Mouse (Mus musculus): ENCODE data around the gene Aplnr. TPM values are rescaled to one million over a fixed set of nuclear protein-coding genes. Genes with fewer than 3 reads are reported as not detected.

The Aplnr gene
- polyA plus RNA-seq, 1 experiment from 2014 or later, result 33.8 TPM

GRCm38 (mm10) chr2:85139393-85139792 lies 3.4 kb downstream of the Aplnr start:
- WGBS, result 70% methylated on average over 4 of the region's 4 CpGs
- ATAC-seq (ENCODE audit: low FRiP score, low read depth), result no peak
- Histone ChIP-seq H3K27me3 (peaks cover 5% of the 10 kb centered on the region; the same call in 1 of the 2 replicates), H3K4me1 (no peaks in the 10 kb centered on the region), H3K4me3 (no peak overlapping the region), H3K9me3 (no peaks in the 10 kb centered on the region), H3K4me2 (replicated peaks) (no peak overlapping the region), H3K27ac (replicated peaks) (no peak overlapping the region), H3K9ac (replicated peaks) (no peak overlapping the region), H3K36me3 (no peaks in the 10 kb centered on the region)

- 79% methylated on average over 7 of the region's 7 CpGs for WGBS
- H3K4me3 ChIP-seq, result no peak overlapping the region
- H3K9me3 ChIP-seq, result no peaks in the 10 kb centered on the region
- H3K9ac ChIP-seq (replicated peaks), result no peak overlapping the region
- H3K4me1 ChIP-seq, result no peaks in the 10 kb centered on the region
- ATAC-seq (ENCODE audit: low FRiP score, low read depth), result no peak
- H3K36me3 ChIP-seq, result no peaks in the 10 kb centered on the region
- peaks cover 5% of the 10 kb centered on the region; the same call in 1 of the 2 replicates for H3K27me3 ChIP-seq
- H3K4me2 ChIP-seq (replicated peaks), result no peak overlapping the region
- no peak overlapping the region for H3K27ac ChIP-seq (replicated peaks)
These were observed 3.8 kb downstream of the Aplnr start for GRCm38 (mm10) chr2:85139846-85140245.

GRCm38 (mm10) chr2:85140833-85141232 lies 4.8 kb downstream of the Aplnr start:
- no peaks in the 10 kb centered on the region for H3K36me3 ChIP-seq
- H3K4me3 ChIP-seq, result no peak overlapping the region
- H3K27ac ChIP-seq (replicated peaks), result no peak overlapping the region
- H3K9ac ChIP-seq (replicated peaks), result no peak overlapping the region
- no peak overlapping the region for H3K4me2 ChIP-seq (replicated peaks)
- no peaks in the 10 kb centered on the region for H3K9me3 ChIP-seq
- no peaks in the 10 kb centered on the region for H3K4me1 ChIP-seq
- H3K27me3 ChIP-seq, result peaks cover 5% of the 10 kb centered on the region; the same call in 1 of the 2 replicates
- no peak for ATAC-seq (ENCODE audit: low FRiP score, low read depth)

- Histone ChIP-seq H3K36me3 (no peaks in the 10 kb centered on the region), H3K4me2 (replicated peaks) (no peak overlapping the region), H3K27ac (replicated peaks) (no peak overlapping the region), H3K4me3 (no peak overlapping the region), H3K9me3 (no peaks in the 10 kb centered on the region), H3K27me3 (no peaks in the 10 kb centered on the region), H3K9ac (replicated peaks) (no peak overlapping the region), H3K4me1 (no peaks in the 10 kb centered on the region)
- ATAC-seq (ENCODE audit: low FRiP score, low read depth), result no peak
- WGBS, result 92% methylated on average over 2 of the region's 2 CpGs
These were observed 8.9 kb downstream of the Aplnr start for GRCm38 (mm10) chr2:85144908-85145307.

GRCm38 (mm10) chr2:85145346-85145745 lies 9.3 kb downstream of the Aplnr start:
- H3K4me3 ChIP-seq, result no peak overlapping the region
- no peak overlapping the region for H3K4me2 ChIP-seq (replicated peaks)
- no peak overlapping the region for H3K27ac ChIP-seq (replicated peaks)
- no peak overlapping the region for H3K9ac ChIP-seq (replicated peaks)
- H3K4me1 ChIP-seq, result no peaks in the 10 kb centered on the region
- no peaks in the 10 kb centered on the region for H3K27me3 ChIP-seq
- 81% methylated on average over 3 of the region's 3 CpGs for WGBS
- no peaks in the 10 kb centered on the region for H3K36me3 ChIP-seq
- no peaks in the 10 kb centered on the region for H3K9me3 ChIP-seq
- ATAC-seq (ENCODE audit: low FRiP score, low read depth), result no peak

- Histone ChIP-seq H3K4me2 (replicated peaks) (no peak overlapping the region), H3K27me3 (no peaks in the 10 kb centered on the region), H3K9ac (replicated peaks) (no peak overlapping the region), H3K9me3 (no peaks in the 10 kb centered on the region), H3K4me1 (no peaks in the 10 kb centered on the region), H3K36me3 (no peaks in the 10 kb centered on the region), H3K27ac (replicated peaks) (no peak overlapping the region), H3K4me3 (no peak overlapping the region)
- 89% methylated on average over 2 of the region's 2 CpGs for WGBS
- no peak for ATAC-seq (ENCODE audit: low FRiP score, low read depth)
These were observed 11.5 kb downstream of the Aplnr start for GRCm38 (mm10) chr2:85147481-85147880.

- Histone ChIP-seq H3K9ac (replicated peaks) (no peak overlapping the region), H3K27ac (replicated peaks) (no peak overlapping the region), H3K36me3 (no peaks in the 10 kb centered on the region), H3K9me3 (no peaks in the 10 kb centered on the region), H3K4me3 (no peak overlapping the region), H3K4me1 (no peaks in the 10 kb centered on the region), H3K27me3 (no peaks in the 10 kb centered on the region), H3K4me2 (replicated peaks) (no peak overlapping the region)
- ATAC-seq (ENCODE audit: low FRiP score, low read depth), result no peak
- 96% methylated on average over 1 of the region's 1 CpGs for WGBS
These were observed 14.3 kb downstream of the Aplnr start for GRCm38 (mm10) chr2:85150373-85150772.

- 94% methylated on average over 2 of the region's 2 CpGs for WGBS
- Histone ChIP-seq H3K4me3 (no peak overlapping the region), H3K36me3 (no peaks in the 10 kb centered on the region), H3K9me3 (no peaks in the 10 kb centered on the region), H3K4me2 (replicated peaks) (no peak overlapping the region), H3K4me1 (no peaks in the 10 kb centered on the region), H3K9ac (replicated peaks) (no peak overlapping the region), H3K27me3 (no peaks in the 10 kb centered on the region), H3K27ac (replicated peaks) (no peak overlapping the region)
- ATAC-seq (ENCODE audit: low FRiP score, low read depth), result no peak
These were observed 15.2 kb downstream of the Aplnr start for GRCm38 (mm10) chr2:85151233-85151632.

- Histone ChIP-seq H3K9ac (replicated peaks) (no peak overlapping the region), H3K4me1 (no peaks in the 10 kb centered on the region), H3K4me3 (no peak overlapping the region), H3K36me3 (no peaks in the 10 kb centered on the region), H3K27ac (replicated peaks) (no peak overlapping the region), H3K27me3 (no peaks in the 10 kb centered on the region), H3K4me2 (replicated peaks) (no peak overlapping the region), H3K9me3 (no peaks in the 10 kb centered on the region)
- WGBS, result 86% methylated on average over 9 of the region's 9 CpGs
- no peak for ATAC-seq (ENCODE audit: low FRiP score, low read depth)
These were observed 19.3 kb downstream of the Aplnr start for GRCm38 (mm10) chr2:85155334-85155733.

- H3K36me3 ChIP-seq, result no peaks in the 10 kb centered on the region
- no peaks in the 10 kb centered on the region for H3K27me3 ChIP-seq
- no peak overlapping the region for H3K4me2 ChIP-seq (replicated peaks)
- no peak overlapping the region for H3K4me3 ChIP-seq
- ATAC-seq (ENCODE audit: low FRiP score, low read depth), result no peak
- no peak overlapping the region for H3K9ac ChIP-seq (replicated peaks)
- H3K9me3 ChIP-seq, result no peaks in the 10 kb centered on the region
- H3K27ac ChIP-seq (replicated peaks), result no peak overlapping the region
- WGBS, result 88% methylated on average over 5 of the region's 5 CpGs
- peaks cover 6% of the 10 kb centered on the region for H3K4me1 ChIP-seq
These were observed 20.1 kb downstream of the Aplnr start for GRCm38 (mm10) chr2:85156136-85156535.

GRCm38 (mm10) chr2:85157382-85157781 lies 21.4 kb downstream of the Aplnr start:
- Histone ChIP-seq H3K27me3 (no peaks in the 10 kb centered on the region), H3K4me3 (no peak overlapping the region), H3K4me2 (replicated peaks) (no peak overlapping the region), H3K27ac (replicated peaks) (no peak overlapping the region), H3K36me3 (no peaks in the 10 kb centered on the region), H3K9me3 (no peaks in the 10 kb centered on the region), H3K9ac (replicated peaks) (no peak overlapping the region), H3K4me1 (peaks cover 16% of the 10 kb centered on the region)
- 92% methylated on average over 3 of the region's 3 CpGs for WGBS
- no peak for ATAC-seq (ENCODE audit: low FRiP score, low read depth)

- H3K4me1 ChIP-seq, result peaks cover 16% of the 10 kb centered on the region
- WGBS, result 81% methylated on average over 4 of the region's 4 CpGs
- 0 out of 2 replicates have a peak overlapping the region, but pooled peaks have one; percentile 2 for H3K4me2 ChIP-seq (replicated peaks)
- ATAC-seq (ENCODE audit: low FRiP score, low read depth), result peak; percentile 68
- 0 out of 2 replicates have a peak overlapping the region, but pooled peaks have one; percentile 46 for H3K27ac ChIP-seq (replicated peaks)
- no peaks in the 10 kb centered on the region for H3K36me3 ChIP-seq
- no peak overlapping the region for H3K4me3 ChIP-seq
- no peaks in the 10 kb centered on the region for H3K27me3 ChIP-seq
- no peak overlapping the region for H3K9ac ChIP-seq (replicated peaks)
- H3K9me3 ChIP-seq, result no peaks in the 10 kb centered on the region
These were observed 25.0 kb downstream of the Aplnr start for GRCm38 (mm10) chr2:85160901-85161637.

Data from midbrain, embryonic 12.5 days (tissue).